Mouse (Mus musculus) hindbrain, embryonic 15.5 days (tissue): ENCODE results near the gene Guca2a. TPM values are rescaled to one million over a fixed set of nuclear protein-coding genes. Genes with fewer than 3 reads are reported as not detected.

Experiments
- ATAC-seq: fragments of 200-750 bp; cut with Nextera tagmentation; 2 replicates; pipeline ENCODE4 v1.8.0; 2017; ENCODE audit warnings: low read depth, moderate number of reproducible peaks, moderate TSS enrichment; ENCODE audit not compliant: low FRiP score
- H3K27ac ChIP-seq: fragments of 300-500 bp; sonication (generic); replicated peaks from 2 replicates; pipeline ENCODE4 v1.5.1; 2015; ENCODE audit warnings: mild to moderate bottlenecking, inconsistent platforms
- H3K27me3 ChIP-seq: fragments of 300-500 bp; sonication (generic); 2 replicates; pipeline ENCODE4 v1.6.1; 2015; ENCODE audit warnings: control low read depth, inconsistent platforms
- H3K36me3 ChIP-seq: fragments of 300-500 bp; sonication (generic); 2 replicates; pipeline ENCODE4 v1.6.1; 2015; ENCODE audit warnings: control low read depth, inconsistent platforms
- H3K4me1 ChIP-seq: fragments of 300-500 bp; sonication (generic); replicated peaks from 2 replicates; pipeline ENCODE4 v1.6.1; 2015; ENCODE audit warnings: control low read depth, inconsistent platforms
- H3K4me2 ChIP-seq: fragments of 300-500 bp; sonication (generic); 2 replicates; pipeline ENCODE4 v1.6.1; 2015; ENCODE audit warnings: moderate library complexity, mild to moderate bottlenecking, inconsistent platforms
- H3K4me3 ChIP-seq: fragments of 300-500 bp; sonication (generic); 2 replicates; pipeline ENCODE4 v1.5.1; 2015; ENCODE audit warnings: mild to moderate bottlenecking, inconsistent platforms
- H3K9ac ChIP-seq: fragments of 300-500 bp; sonication (generic); 2 replicates; pipeline ENCODE4 v1.6.1; 2015; ENCODE audit warnings: inconsistent platforms
- H3K9me3 ChIP-seq: fragments of 300-500 bp; sonication (generic); 2 replicates; pipeline ENCODE4 v1.6.1; 2016; ENCODE audit warnings: control low read depth, inconsistent platforms
- WGBS: fragments of 180-500 bp; shearing (Covaris S2); methylation state at CpG from one replicate; pipeline ENCODE4 v1.1.7; 2015; 5-methylcytosine and 5-hydroxymethylcytosine counted together
- polyA plus RNA-seq: library from polyadenylated mRNA; unstranded; fragments of >200 nt; fragmentation: Nextera tagmentation; extraction: Ambion mirVana; gene quantifications from 2 replicates; pipeline ENCODE4 v1.2.1, GENCODE M21; 2015

Guca2a gene
- polyA plus RNA-seq, 1 experiment from 2014 or later: not detected

GRCm38 (mm10) chr4:119669356-119670209 lies 32.1 kb downstream of the Guca2a start:
- Histone ChIP-seq H3K4me1 (peaks cover 26% of the 10 kb centered on the region), H3K36me3 (no peaks in the 10 kb centered on the region), H3K4me2 (no peak overlapping the region), H3K9ac (no peak overlapping the region), H3K27ac (no peak overlapping the region; the same call in 1 of the 2 replicates), H3K4me3 (no peak overlapping the region), H3K9me3 (no peaks in the 10 kb centered on the region), H3K27me3 (no peaks in the 10 kb centered on the region)
- WGBS: 61% methylated on average over 10 of the region's 10 CpGs
- no peak for ATAC-seq

GRCm38 (mm10) chr4:119670210-119670555 lies 32.7 kb downstream of the Guca2a start:
- no peak for ATAC-seq
- Histone ChIP-seq H3K9ac (no peak overlapping the region), H3K4me1 (peaks cover 26% of the 10 kb centered on the region), H3K36me3 (no peaks in the 10 kb centered on the region), H3K4me2 (no peak overlapping the region), H3K4me3 (no peak overlapping the region), H3K9me3 (no peaks in the 10 kb centered on the region), H3K27me3 (no peaks in the 10 kb centered on the region), H3K27ac (no peak overlapping the region; the same call in 1 of the 2 replicates)
- WGBS: 40% methylated on average over 7 of the region's 7 CpGs

- H3K27ac ChIP-seq: 0 out of 2 replicates have a peak overlapping the region, but pooled peaks have one; percentile 3
- whole genome bisulfite sequencing: 84% methylated on average over 6 of the region's 6 CpGs
- H3K9ac ChIP-seq: no peak overlapping the region
- no peak overlapping the region for H3K4me2 ChIP-seq
- H3K4me3 ChIP-seq: no peak overlapping the region
- no peaks in the 10 kb centered on the region for H3K36me3 ChIP-seq
- H3K4me1 ChIP-seq: peaks cover 25% of the 10 kb centered on the region
- H3K27me3 ChIP-seq: no peaks in the 10 kb centered on the region
- no peaks in the 10 kb centered on the region for H3K9me3 ChIP-seq
- ATAC-seq: no peak
These were observed 33.2 kb downstream of the Guca2a start for GRCm38 (mm10) chr4:119670736-119671135.

- Histone ChIP-seq H3K36me3 (no peaks in the 10 kb centered on the region), H3K4me3 (no peak overlapping the region), H3K27me3 (no peaks in the 10 kb centered on the region), H3K4me2 (no peak overlapping the region), H3K9me3 (no peaks in the 10 kb centered on the region), H3K4me1 (peaks cover 21% of the 10 kb centered on the region), H3K9ac (no peak overlapping the region), H3K27ac (no peak overlapping the region)
- WGBS: 93% methylated on average over 9 of the region's 9 CpGs
- no peak for ATAC-seq
These were observed 33.7 kb downstream of the Guca2a start for GRCm38 (mm10) chr4:119671164-119671563.

- Histone ChIP-seq H3K9me3 (no peaks in the 10 kb centered on the region), H3K9ac (no peak overlapping the region), H3K4me3 (no peak overlapping the region), H3K4me2 (no peak overlapping the region), H3K27me3 (no peaks in the 10 kb centered on the region), H3K4me1 (peaks cover 20% of the 10 kb centered on the region), H3K36me3 (no peaks in the 10 kb centered on the region), H3K27ac (no peak overlapping the region)
- 38% methylated on average over 5 of the region's 5 CpGs for WGBS
- ATAC-seq: no peak; the same call in 1 of the 2 replicates
These were observed 35.2 kb downstream of the Guca2a start for GRCm38 (mm10) chr4:119672685-119673084.

GRCm38 (mm10) chr4:119682596-119682995 lies 45.1 kb downstream of the Guca2a start:
- no peak overlapping the region for H3K9ac ChIP-seq
- 30% methylated on average over 5 of the region's 5 CpGs for WGBS
- no peaks in the 10 kb centered on the region for H3K4me1 ChIP-seq
- H3K4me3 ChIP-seq: no peak overlapping the region
- no peaks in the 10 kb centered on the region for H3K9me3 ChIP-seq
- no peak overlapping the region for H3K4me2 ChIP-seq
- H3K27me3 ChIP-seq: no peaks in the 10 kb centered on the region
- ATAC-seq: 0 out of 2 replicates have a peak, but pooled peaks have one; percentile 30
- no peak overlapping the region for H3K27ac ChIP-seq
- H3K36me3 ChIP-seq: no peaks in the 10 kb centered on the region

GRCm38 (mm10) chr4:119685746-119686145 lies 48.2 kb downstream of the Guca2a start:
- Histone ChIP-seq H3K4me1 (no peaks in the 10 kb centered on the region), H3K4me3 (no peak overlapping the region), H3K9me3 (no peaks in the 10 kb centered on the region), H3K27me3 (no peaks in the 10 kb centered on the region), H3K27ac (no peak overlapping the region), H3K9ac (no peak overlapping the region), H3K36me3 (no peaks in the 10 kb centered on the region), H3K4me2 (no peak overlapping the region)
- WGBS: 95% methylated on average over 2 of the region's 2 CpGs
- ATAC-seq: no peak

Other genes starting within 250 kb of the Guca2a start
- gene Ccdc30, start 222.2 kb upstream of the Guca2a start, polyA plus RNA-seq: 20.0 and 21.3 TPM in 2 replicates
- gene Ppcs, start 215.3 kb upstream of the Guca2a start, polyA plus RNA-seq: 20.4 and 20.8 TPM in 2 replicates
- 0.35 and 0.47 TPM in 2 replicates for gene Zmynd12, start 214.9 kb upstream of the Guca2a start, polyA plus RNA-seq
- gene Rimkla, start 145.1 kb upstream of the Guca2a start, polyA plus RNA-seq: 25.6 and 28.9 TPM in 2 replicates
- gene Foxj3, start 100.7 kb upstream of the Guca2a start, polyA plus RNA-seq: 29.3 and 31.8 TPM in 2 replicates
- gene Frg2f1, start 98.2 kb upstream of the Guca2a start, polyA plus RNA-seq: 10.2 and 11.1 TPM in 2 replicates
- not detected in 2 replicates for gene Guca2b, start 21.2 kb downstream of the Guca2a start, polyA plus RNA-seq
- gene Hivep3, start 96.1 kb downstream of the Guca2a start, polyA plus RNA-seq: 16.3 and 16.5 TPM in 2 replicates